Mouse (Mus musculus): ENCODE results near the gene Map7d2. TPM values are rescaled to one million over a fixed set of nuclear protein-coding genes. Genes with fewer than 3 reads are reported as not detected.

Gene Map7d2
- polyA plus RNA-seq (2014; fragmentation: Nextera tagmentation; extraction: Ambion mirVana): 0.61 and 0.86 TPM in 2 replicates

- WGBS: 18% methylated on average over 57 of the region's 83 CpGs
- Histone ChIP-seq H3K27ac (replicated peaks in 1 of 2; ENCODE audit: control insufficient read depth in 1 of 2, insufficient read depth in 1 of 2, low read depth in 2 of 2, low read length in 2 of 2) (no peak within 1 kb of the TSS), H3K9me3 (ENCODE audit: control insufficient read depth, low read length) (no peaks in the 10 kb centered on the region), H3K36me3 (ENCODE audit: control insufficient read depth, insufficient read depth, low read length) (no peaks in the 10 kb centered on the region), H3K27me3 (ENCODE audit: control insufficient read depth, insufficient read depth, low read length) (peaks cover 22% of the 10 kb centered on the region), H3K4me2 (ENCODE audit: low read length) (peak within 1 kb of the TSS; percentile 90), H3K4me1 (ENCODE audit: control insufficient read depth in 2 of 2, insufficient read depth in 2 of 2, low read length in 2 of 2) (peaks cover 0 to 2% of the 10 kb centered on the region in 2 experiments; a peak in 1 of 4 replicates), H3K9ac (ENCODE audit: low read length) (peak within 1 kb of the TSS; percentile 31; the same call in 1 of the 2 replicates), H3K4me3 (ENCODE audit: control insufficient read depth in 1 of 2, insufficient read depth in 1 of 2, low read depth in 1 of 2, low read length in 2 of 2) (peak within 1 kb of the TSS; percentile 52 to 71)
- no peak for ATAC-seq (ENCODE audit: insufficient number of reproducible peaks, insufficient read depth, low FRiP score, low read depth)
Observed at GRCm38 (mm10) chrX:159414130-159414828, at the start of gene Map7d2. Gene Map7d2, plus strand, starts transcription at chrX:159414572.

- ATAC-seq (ENCODE audit: insufficient number of reproducible peaks, insufficient read depth, low FRiP score, low read depth): peak; percentile 99
- Histone ChIP-seq H3K27me3 (ENCODE audit: control insufficient read depth, insufficient read depth, low read length) (no peaks in the 10 kb centered on the region), H3K4me3 (ENCODE audit: control insufficient read depth in 1 of 2, insufficient read depth in 1 of 2, low read depth in 1 of 2, low read length in 2 of 2) (peak within 1 kb of the TSS; percentile 71 to 74), H3K9me3 (ENCODE audit: control insufficient read depth, low read length) (no peaks in the 10 kb centered on the region), H3K27ac (replicated peaks in 1 of 2; ENCODE audit: control insufficient read depth in 1 of 2, insufficient read depth in 1 of 2, low read depth in 2 of 2, low read length in 2 of 2) (peak within 1 kb of the TSS; percentile 70 to 86), H3K9ac (ENCODE audit: low read length) (peak within 1 kb of the TSS; percentile 84), H3K4me1 (ENCODE audit: control insufficient read depth in 2 of 2, insufficient read depth in 2 of 2, low read length in 2 of 2) (0 out of 4 replicates have a peak, but pooled peaks cover 0 to 3% of the 10 kb centered on the region in 2 experiments), H3K36me3 (ENCODE audit: control insufficient read depth, insufficient read depth, low read length) (peaks cover 10% of the 10 kb centered on the region), H3K4me2 (ENCODE audit: low read length) (peak within 1 kb of the TSS; percentile 63)
- 23% methylated on average over 42 of the region's 76 CpGs for WGBS
Observed at GRCm38 (mm10) chrX:159371831-159372752, 42.3 kb upstream of the Map7d2 start, which contains the start of gene Eif1ax. Gene Eif1ax, plus strand, starts transcription at chrX:159372178.

- Histone ChIP-seq H3K27me3 (ENCODE audit: control insufficient read depth, insufficient read depth, low read length) (no peaks in the 10 kb centered on the region), H3K27ac (replicated peaks in 1 of 2; ENCODE audit: control insufficient read depth in 1 of 2, insufficient read depth in 1 of 2, low read depth in 2 of 2, low read length in 2 of 2) (peak overlapping the region; percentile 70 to 86), H3K4me1 (ENCODE audit: control insufficient read depth in 2 of 2, insufficient read depth in 2 of 2, low read length in 2 of 2) (0 out of 4 replicates have a peak, but pooled peaks cover 0 to 3% of the 10 kb centered on the region in 2 experiments), H3K9ac (ENCODE audit: low read length) (peak overlapping the region; percentile 84), H3K4me2 (ENCODE audit: low read length) (peak overlapping the region; percentile 63), H3K9me3 (ENCODE audit: control insufficient read depth, low read length) (no peaks in the 10 kb centered on the region), H3K4me3 (ENCODE audit: control insufficient read depth in 1 of 2, insufficient read depth in 1 of 2, low read depth in 1 of 2, low read length in 2 of 2) (peak overlapping the region; percentile 71 to 74), H3K36me3 (ENCODE audit: control insufficient read depth, insufficient read depth, low read length) (peaks cover 15% of the 10 kb centered on the region)
- ATAC-seq (ENCODE audit: insufficient number of reproducible peaks, insufficient read depth, low FRiP score, low read depth): no peak
- 18% methylated on average over 9 of the region's 9 CpGs for WGBS
Observed at GRCm38 (mm10) chrX:159372753-159373144, 41.6 kb upstream of the Map7d2 start.

- 75% methylated on average over 9 of the region's 9 CpGs for WGBS
Observed at GRCm38 (mm10) chrX:159387105-159387504, 27.3 kb upstream of the Map7d2 start.

GRCm38 (mm10) chrX:159388953-159389352 is 25.4 kb upstream of the Map7d2 start:
- no peak overlapping the region for H3K9ac ChIP-seq (ENCODE audit: low read length)
- H3K9me3 ChIP-seq (ENCODE audit: control insufficient read depth, low read length): no peaks in the 10 kb centered on the region
- H3K4me3 ChIP-seq (ENCODE audit: control insufficient read depth in 1 of 2, insufficient read depth in 1 of 2, low read depth in 1 of 2, low read length in 2 of 2): no peak overlapping the region
- no peak overlapping the region for H3K4me2 ChIP-seq (ENCODE audit: low read length)
- no peak overlapping the region for H3K27ac ChIP-seq (replicated peaks in 1 of 2; ENCODE audit: control insufficient read depth in 1 of 2, insufficient read depth in 1 of 2, low read depth in 2 of 2, low read length in 2 of 2)
- H3K4me1 ChIP-seq (ENCODE audit: control insufficient read depth in 2 of 2, insufficient read depth in 2 of 2, low read length in 2 of 2): no peaks in the 10 kb centered on the region
- no peaks in the 10 kb centered on the region for H3K27me3 ChIP-seq (ENCODE audit: control insufficient read depth, insufficient read depth, low read length)
- ATAC-seq (ENCODE audit: insufficient number of reproducible peaks, insufficient read depth, low FRiP score, low read depth): no peak
- peaks cover 28% of the 10 kb centered on the region for H3K36me3 ChIP-seq (ENCODE audit: control insufficient read depth, insufficient read depth, low read length)

More at GRCm38 (mm10) chrX:159387105-159387504, 27.3 kb upstream of the Map7d2 start:
- Histone ChIP-seq H3K4me2 (ENCODE audit: low read length) (no peak overlapping the region), H3K9ac (ENCODE audit: low read length) (no peak overlapping the region), H3K9me3 (ENCODE audit: control insufficient read depth, low read length) (no peaks in the 10 kb centered on the region), H3K27me3 (ENCODE audit: control insufficient read depth, insufficient read depth, low read length) (no peaks in the 10 kb centered on the region), H3K27ac (replicated peaks in 1 of 2; ENCODE audit: control insufficient read depth in 1 of 2, insufficient read depth in 1 of 2, low read depth in 2 of 2, low read length in 2 of 2) (no peak overlapping the region), H3K4me1 (ENCODE audit: control insufficient read depth in 2 of 2, insufficient read depth in 2 of 2, low read length in 2 of 2) (no peaks in the 10 kb centered on the region), H3K4me3 (ENCODE audit: control insufficient read depth in 1 of 2, insufficient read depth in 1 of 2, low read depth in 1 of 2, low read length in 2 of 2) (no peak overlapping the region), H3K36me3 (ENCODE audit: control insufficient read depth, insufficient read depth, low read length) (peaks cover 42% of the 10 kb centered on the region)
- ATAC-seq (ENCODE audit: insufficient number of reproducible peaks, insufficient read depth, low FRiP score, low read depth): no peak

- WGBS: 73% methylated on average over 6 of the region's 6 CpGs
- Histone ChIP-seq H3K27ac (replicated peaks in 1 of 2; ENCODE audit: control insufficient read depth in 1 of 2, insufficient read depth in 1 of 2, low read depth in 2 of 2, low read length in 2 of 2) (no peak overlapping the region), H3K9ac (ENCODE audit: low read length) (no peak overlapping the region), H3K36me3 (ENCODE audit: control insufficient read depth, insufficient read depth, low read length) (peaks cover 19% of the 10 kb centered on the region), H3K27me3 (ENCODE audit: control insufficient read depth, insufficient read depth, low read length) (no peaks in the 10 kb centered on the region), H3K9me3 (ENCODE audit: control insufficient read depth, low read length) (no peaks in the 10 kb centered on the region), H3K4me2 (ENCODE audit: low read length) (no peak overlapping the region), H3K4me1 (ENCODE audit: control insufficient read depth in 2 of 2, insufficient read depth in 2 of 2, low read length in 2 of 2) (no peaks in the 10 kb centered on the region), H3K4me3 (ENCODE audit: control insufficient read depth in 1 of 2, insufficient read depth in 1 of 2, low read depth in 1 of 2, low read length in 2 of 2) (no peak overlapping the region)
- ATAC-seq (ENCODE audit: insufficient number of reproducible peaks, insufficient read depth, low FRiP score, low read depth): no peak
Observed at GRCm38 (mm10) chrX:159390347-159390962, 23.9 kb upstream of the Map7d2 start.

- Histone ChIP-seq H3K9ac (ENCODE audit: low read length) (no peak overlapping the region), H3K4me3 (ENCODE audit: control insufficient read depth in 1 of 2, insufficient read depth in 1 of 2, low read depth in 1 of 2, low read length in 2 of 2) (no peak overlapping the region), H3K27ac (replicated peaks in 1 of 2; ENCODE audit: control insufficient read depth in 1 of 2, insufficient read depth in 1 of 2, low read depth in 2 of 2, low read length in 2 of 2) (no peak overlapping the region), H3K36me3 (ENCODE audit: control insufficient read depth, insufficient read depth, low read length) (peaks cover 13% of the 10 kb centered on the region; the same call in 1 of the 2 replicates), H3K27me3 (ENCODE audit: control insufficient read depth, insufficient read depth, low read length) (no peaks in the 10 kb centered on the region), H3K9me3 (ENCODE audit: control insufficient read depth, low read length) (no peaks in the 10 kb centered on the region), H3K4me1 (ENCODE audit: control insufficient read depth in 2 of 2, insufficient read depth in 2 of 2, low read length in 2 of 2) (no peaks in the 10 kb centered on the region), H3K4me2 (ENCODE audit: low read length) (no peak overlapping the region)
- 65% methylated on average over 3 of the region's 3 CpGs for WGBS
- no peak for ATAC-seq (ENCODE audit: insufficient number of reproducible peaks, insufficient read depth, low FRiP score, low read depth)
Observed at GRCm38 (mm10) chrX:159391239-159391638, 23.1 kb upstream of the Map7d2 start.
